Mouse (Mus musculus) embryonic facial prominence, embryonic 15.5 days (tissue): ENCODE measurements around the gene Mecom. TPM values are rescaled to one million over a fixed set of nuclear protein-coding genes. Genes with fewer than 3 reads are reported as not detected.

Experiments used
- ATAC-seq: fragments of 200-750 bp; cut with Nextera tagmentation; 2 replicates; pipeline ENCODE4 v1.8.0; 2017; ENCODE audit warnings: low read depth, moderate TSS enrichment; ENCODE audit not compliant: insufficient number of reproducible peaks, low FRiP score, low TSS enrichment
- H3K27ac ChIP-seq: fragments of 300-500 bp; sonication (generic); replicated peaks from 2 replicates; pipeline ENCODE4 v1.5.1; 2015; ENCODE audit warnings: mild to moderate bottlenecking, inconsistent platforms
- H3K27me3 ChIP-seq: fragments of 300-500 bp; sonication (generic); 2 replicates; pipeline ENCODE4 v1.6.1; 2015; ENCODE audit warnings: inconsistent platforms
- H3K36me3 ChIP-seq: fragments of 300-500 bp; sonication (generic); 2 replicates; pipeline ENCODE4 v1.6.1; 2015; ENCODE audit warnings: mild to moderate bottlenecking, inconsistent platforms
- H3K4me1 ChIP-seq: fragments of 300-500 bp; sonication (generic); 2 replicates; pipeline ENCODE4 v1.6.1; 2015; ENCODE audit warnings: inconsistent platforms
- H3K4me2 ChIP-seq: fragments of 300-500 bp; sonication (generic); replicated peaks from 2 replicates; pipeline ENCODE4 v1.6.1; 2015; ENCODE audit warnings: mild to moderate bottlenecking, inconsistent platforms
- H3K4me3 ChIP-seq: fragments of 300-500 bp; sonication (generic); replicated peaks from 2 replicates; pipeline ENCODE4 v1.5.1; 2015; ENCODE audit warnings: mild to moderate bottlenecking, inconsistent platforms
- H3K9ac ChIP-seq: fragments of 300-500 bp; sonication (generic); 2 replicates; pipeline ENCODE4 v1.6.1; 2015; ENCODE audit warnings: inconsistent platforms
- H3K9me3 ChIP-seq: fragments of 300-500 bp; sonication (generic); replicated peaks from 2 replicates; pipeline ENCODE4 v1.6.1; 2016; ENCODE audit warnings: inconsistent platforms
- WGBS: fragments of 180-500 bp; shearing (Covaris S2); methylation state at CpG from one replicate; pipeline ENCODE4 v1.1.7; 2015; 5-methylcytosine and 5-hydroxymethylcytosine counted together
- polyA plus RNA-seq: library from polyadenylated mRNA; unstranded; fragments of >200 nt; fragmentation: Nextera tagmentation; extraction: Ambion mirVana; gene quantifications from 2 replicates; pipeline ENCODE4 v1.2.1, GENCODE M21; 2015

Gene Mecom
- polyA plus RNA-seq, 1 experiment from 2014 or later, result 8.8 TPM

DNA sequence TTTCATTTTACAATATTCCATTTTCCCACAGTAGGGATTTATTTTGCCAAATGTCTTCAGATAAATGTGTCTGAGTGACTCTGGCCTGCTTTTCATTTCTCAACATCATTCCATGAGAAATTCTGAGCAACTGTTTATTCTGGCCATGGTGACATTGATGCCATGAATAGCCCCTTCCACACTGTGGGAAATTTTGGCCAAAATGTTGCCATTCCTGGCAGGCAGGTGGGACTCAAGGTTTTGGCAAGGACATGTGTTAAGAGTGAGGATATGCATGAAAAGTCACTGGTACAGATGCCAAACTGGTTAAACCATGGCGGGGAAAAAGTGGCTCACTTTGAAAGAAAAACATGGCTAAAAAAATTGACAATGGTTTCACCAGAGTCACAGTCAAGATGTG, 456.4 kb downstream of the Mecom start:
- Histone ChIP-seq H3K9me3 (no peaks in the 10 kb centered on the region), H3K4me2 (no peak overlapping the region), H3K4me3 (no peak overlapping the region), H3K4me1 (no peaks in the 10 kb centered on the region), H3K27ac (no peak overlapping the region), H3K36me3 (no peaks in the 10 kb centered on the region), H3K9ac (no peak overlapping the region), H3K27me3 (no peaks in the 10 kb centered on the region)
- WGBS, result 82% methylated on average over 1 of the region's 1 CpGs
- ATAC-seq, result no peak

DNA sequence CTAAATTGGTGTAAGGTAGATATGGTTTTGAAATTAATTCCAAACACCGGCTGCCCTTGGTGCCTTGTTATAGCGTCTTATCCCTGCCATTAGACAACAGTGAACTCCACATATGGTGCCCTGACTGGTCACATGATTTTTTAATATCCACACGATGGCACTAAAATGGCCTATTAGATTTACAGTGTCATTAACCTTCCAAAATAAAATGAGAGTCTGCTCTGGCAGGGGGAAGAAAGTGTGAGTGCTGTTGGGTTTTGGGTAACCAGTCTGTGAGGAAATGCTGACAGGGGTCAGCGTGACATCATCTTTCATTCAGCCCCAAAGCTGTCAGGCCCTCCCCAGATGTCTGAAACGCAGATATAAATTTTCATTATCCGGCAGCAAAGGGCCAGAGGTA, 461.7 kb downstream of the Mecom start:
- WGBS, result 72% methylated on average over 6 of the region's 6 CpGs
- no peak overlapping the region for H3K4me2 ChIP-seq

DNA sequence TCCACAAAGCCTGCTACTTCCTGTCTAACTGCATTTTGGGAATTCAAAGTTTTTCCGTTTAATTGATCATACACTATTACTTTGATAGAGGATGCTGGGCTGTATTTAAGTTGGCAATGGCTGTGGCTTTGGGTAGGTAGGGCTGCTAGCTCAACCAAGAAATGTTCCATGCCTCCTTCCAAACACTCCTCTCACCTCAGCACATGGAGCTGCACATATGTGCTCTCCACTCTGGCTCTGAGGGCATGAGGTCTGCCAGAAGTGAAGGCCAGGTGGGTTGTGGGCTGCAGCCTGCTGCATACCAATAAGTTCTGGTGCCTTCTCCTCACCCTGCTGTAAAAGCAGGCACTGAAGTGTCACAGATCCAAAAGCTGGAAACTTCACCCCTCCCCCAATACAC, 464.0 kb downstream of the Mecom start:
- Histone ChIP-seq H3K27me3 (no peaks in the 10 kb centered on the region), H3K9me3 (no peaks in the 10 kb centered on the region), H3K4me3 (no peak overlapping the region), H3K9ac (no peak overlapping the region), H3K27ac (no peak overlapping the region), H3K4me1 (0 out of 2 replicates have a peak, but pooled peaks cover 2% of the 10 kb centered on the region), H3K4me2 (no peak overlapping the region), H3K36me3 (no peaks in the 10 kb centered on the region)
- WGBS, result 58% methylated on average over 1 of the region's 1 CpGs
- no peak for ATAC-seq

More for the DNA sequence above, 461.7 kb downstream of the Mecom start:
- ATAC-seq, result no peak
- no peak overlapping the region for H3K9ac ChIP-seq
- H3K36me3 ChIP-seq, result no peaks in the 10 kb centered on the region
- no peak overlapping the region for H3K4me3 ChIP-seq
- H3K4me1 ChIP-seq, result no peaks in the 10 kb centered on the region
- H3K27ac ChIP-seq, result no peak overlapping the region
- no peaks in the 10 kb centered on the region for H3K9me3 ChIP-seq
- no peaks in the 10 kb centered on the region for H3K27me3 ChIP-seq

DNA sequence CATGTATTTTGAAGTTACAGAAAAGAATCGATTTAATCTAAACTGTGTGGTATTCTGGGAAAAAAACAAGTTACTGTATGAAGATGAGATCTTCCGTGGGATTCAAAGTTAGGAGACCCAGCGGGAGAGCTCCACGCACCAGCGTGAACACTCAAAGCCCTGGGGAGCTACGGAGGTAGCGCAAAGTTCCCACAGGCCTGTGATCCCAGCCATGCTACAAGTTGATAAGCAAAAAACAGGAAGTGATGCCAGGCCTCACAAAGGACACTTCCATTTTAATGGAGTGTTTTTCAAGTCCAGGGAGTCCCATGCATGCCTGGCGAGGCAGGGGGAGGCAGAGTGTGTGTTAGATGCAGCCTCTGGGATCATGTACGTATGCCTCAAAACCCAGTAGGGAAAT, 464.5 kb downstream of the Mecom start:
- Histone ChIP-seq H3K27me3 (no peaks in the 10 kb centered on the region), H3K4me2 (no peak overlapping the region), H3K27ac (no peak overlapping the region), H3K36me3 (no peaks in the 10 kb centered on the region), H3K9ac (no peak overlapping the region), H3K9me3 (no peaks in the 10 kb centered on the region), H3K4me1 (0 out of 2 replicates have a peak, but pooled peaks cover 2% of the 10 kb centered on the region), H3K4me3 (no peak overlapping the region)
- 86% methylated on average over 9 of the region's 9 CpGs for WGBS
- ATAC-seq, result no peak

DNA sequence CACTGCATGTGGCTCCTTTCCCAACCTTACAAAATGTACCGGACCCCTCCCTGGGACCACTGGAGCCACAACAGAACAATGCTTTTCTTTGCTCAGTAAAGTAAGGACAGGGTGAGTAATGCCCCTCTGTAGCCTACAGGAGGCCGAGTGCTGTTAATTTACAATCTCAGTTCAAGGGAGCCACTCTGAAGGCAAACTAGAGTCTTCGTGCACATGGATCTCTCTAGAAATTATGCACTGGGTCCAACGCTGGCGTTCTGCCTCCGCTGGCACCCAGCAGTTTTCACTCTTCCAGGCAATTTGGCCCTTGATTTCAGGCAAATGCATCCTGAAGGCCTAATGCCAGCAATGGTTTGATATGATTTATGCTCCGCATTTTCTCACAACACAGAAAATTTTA, 467.0 kb downstream of the Mecom start:
- no peaks in the 10 kb centered on the region for H3K9me3 ChIP-seq
- no peak overlapping the region for H3K4me2 ChIP-seq
- H3K27ac ChIP-seq, result no peak overlapping the region
- ATAC-seq, result no peak
- no peak overlapping the region for H3K4me3 ChIP-seq
- H3K27me3 ChIP-seq, result no peaks in the 10 kb centered on the region
- 79% methylated on average over 7 of the region's 7 CpGs for WGBS
- 0 out of 2 replicates have a peak, but pooled peaks cover 2% of the 10 kb centered on the region for H3K4me1 ChIP-seq
- H3K36me3 ChIP-seq, result no peaks in the 10 kb centered on the region
- no peak overlapping the region for H3K9ac ChIP-seq

DNA sequence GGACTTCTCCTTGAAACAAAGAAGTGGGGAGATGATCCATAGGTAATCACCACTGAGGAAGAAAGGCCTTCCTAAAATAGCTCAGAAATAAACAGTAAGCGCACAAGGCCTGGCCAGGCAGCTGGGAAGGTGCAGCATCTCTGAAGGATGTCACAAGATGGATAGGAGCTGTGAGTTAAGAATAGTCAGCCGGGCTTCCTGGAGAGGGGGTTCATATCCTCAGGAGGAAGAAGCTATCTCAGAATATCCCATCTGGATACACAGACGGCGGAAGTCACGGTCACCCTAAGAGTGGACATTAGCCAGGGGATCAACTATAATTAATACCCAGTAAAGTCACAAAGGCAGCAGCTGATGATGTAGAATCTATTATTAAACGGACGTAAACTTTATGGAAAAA, 471.3 kb downstream of the Mecom start:
- Histone ChIP-seq H3K4me2 (no peak overlapping the region), H3K36me3 (no peaks in the 10 kb centered on the region), H3K9ac (no peak overlapping the region), H3K4me3 (no peak overlapping the region), H3K4me1 (0 out of 2 replicates have a peak, but pooled peaks cover 2% of the 10 kb centered on the region), H3K27me3 (no peaks in the 10 kb centered on the region), H3K9me3 (no peaks in the 10 kb centered on the region), H3K27ac (no peak overlapping the region)
- WGBS, result 84% methylated on average over 7 of the region's 7 CpGs
- ATAC-seq, result no peak

DNA sequence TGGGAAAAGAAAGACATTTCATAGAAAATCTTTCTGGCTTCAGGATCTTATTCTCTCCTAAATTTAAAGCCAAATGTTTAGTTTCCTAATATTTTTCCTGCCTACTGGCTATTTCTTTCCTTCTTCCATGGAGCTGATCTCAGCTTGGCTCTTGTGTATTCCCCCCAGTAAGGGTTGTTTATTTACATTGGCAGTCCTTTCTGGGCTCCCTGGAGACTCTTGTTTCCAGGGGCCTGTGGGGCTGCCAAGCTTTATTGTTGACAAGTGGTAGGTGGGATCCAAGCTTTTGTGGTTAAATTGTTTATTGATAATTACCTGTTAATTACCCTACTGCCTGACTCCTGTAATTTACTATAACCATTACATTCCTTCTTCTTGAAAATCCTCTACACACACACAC, 476.5 kb downstream of the Mecom start:
- Histone ChIP-seq H3K27ac (no peak overlapping the region), H3K9ac (no peak overlapping the region), H3K36me3 (no peaks in the 10 kb centered on the region), H3K4me3 (no peak overlapping the region), H3K9me3 (no peaks in the 10 kb centered on the region), H3K4me1 (no peaks in the 10 kb centered on the region), H3K27me3 (no peaks in the 10 kb centered on the region), H3K4me2 (no peak overlapping the region)
- ATAC-seq, result no peak

DNA sequence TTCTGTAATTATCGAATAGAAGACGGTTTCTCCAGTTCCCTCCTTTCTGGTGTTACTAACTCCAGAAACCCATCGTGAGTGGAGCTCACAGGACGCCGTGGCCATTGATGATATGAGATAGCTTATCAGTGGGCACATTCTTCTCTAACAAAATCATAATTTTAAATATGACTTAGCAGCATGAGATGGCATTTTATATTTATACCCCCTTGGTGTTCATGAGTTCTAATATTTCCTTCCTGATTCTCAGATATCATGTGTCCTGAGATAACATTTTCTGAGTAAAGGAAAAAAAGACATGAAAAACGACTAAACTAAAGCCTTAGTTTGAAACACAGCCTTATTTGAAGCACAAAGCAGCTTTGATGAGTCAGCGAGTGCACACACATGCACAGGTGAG, 481.3 kb downstream of the Mecom start:
- ATAC-seq, result no peak
- no peaks in the 10 kb centered on the region for H3K36me3 ChIP-seq
- H3K9ac ChIP-seq, result no peak overlapping the region
- H3K4me3 ChIP-seq, result no peak overlapping the region
- H3K27me3 ChIP-seq, result no peaks in the 10 kb centered on the region
- no peaks in the 10 kb centered on the region for H3K9me3 ChIP-seq
- 74% methylated on average over 7 of the region's 7 CpGs for WGBS
- no peak overlapping the region for H3K4me2 ChIP-seq
- no peaks in the 10 kb centered on the region for H3K4me1 ChIP-seq
- H3K27ac ChIP-seq, result no peak overlapping the region

DNA sequence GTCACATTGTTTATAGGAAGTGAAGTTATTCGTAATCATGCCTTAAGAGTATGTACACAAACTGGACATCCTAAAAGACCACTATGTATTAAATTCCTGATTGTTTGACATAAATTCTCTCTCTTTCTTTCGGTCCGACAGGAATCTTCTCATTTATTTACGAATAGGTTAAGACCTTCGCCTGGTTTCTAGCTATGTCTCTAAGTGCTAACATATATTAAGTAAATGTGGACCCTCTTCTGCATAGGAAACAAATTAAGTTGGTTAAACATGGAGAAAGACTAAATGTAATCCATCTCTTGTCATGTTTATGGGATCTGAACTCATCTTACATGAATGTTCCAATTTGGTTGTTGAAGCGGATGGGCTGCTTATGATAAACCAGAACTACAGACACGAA, 487.8 kb downstream of the Mecom start:
- no peaks in the 10 kb centered on the region for H3K9me3 ChIP-seq
- no peaks in the 10 kb centered on the region for H3K36me3 ChIP-seq
- ATAC-seq, result no peak
- H3K4me2 ChIP-seq, result no peak overlapping the region
- H3K27ac ChIP-seq, result no peak overlapping the region
- no peaks in the 10 kb centered on the region for H3K4me1 ChIP-seq
- no peaks in the 10 kb centered on the region for H3K27me3 ChIP-seq
- no peak overlapping the region for H3K4me3 ChIP-seq
- 88% methylated on average over 7 of the region's 7 CpGs for WGBS
- no peak overlapping the region for H3K9ac ChIP-seq

DNA sequence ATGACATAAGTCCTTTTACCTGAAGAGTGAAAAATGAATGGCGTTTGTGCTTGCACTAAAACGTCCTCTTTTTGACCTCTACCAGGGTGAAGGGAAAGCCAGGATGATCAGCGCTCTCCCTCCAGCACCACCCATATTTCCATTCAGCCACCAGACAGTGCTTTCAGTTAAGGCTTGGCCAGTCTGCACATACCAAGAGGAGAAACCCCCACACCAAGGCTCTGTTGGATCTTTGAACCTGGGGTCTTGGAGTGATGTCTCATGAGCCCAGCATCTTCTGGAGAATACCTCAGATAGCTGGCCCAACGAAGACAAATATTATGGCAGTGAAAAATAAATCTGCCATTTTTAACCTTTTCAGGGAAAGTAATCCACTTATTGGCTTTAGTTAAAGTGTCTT, 488.2 kb downstream of the Mecom start:
- Histone ChIP-seq H3K9ac (no peak overlapping the region), H3K27ac (no peak overlapping the region), H3K36me3 (no peaks in the 10 kb centered on the region), H3K4me1 (no peaks in the 10 kb centered on the region), H3K4me3 (no peak overlapping the region), H3K4me2 (no peak overlapping the region), H3K27me3 (no peaks in the 10 kb centered on the region), H3K9me3 (no peaks in the 10 kb centered on the region)
- WGBS, result 77% methylated on average over 4 of the region's 4 CpGs
- ATAC-seq, result no peak

DNA sequence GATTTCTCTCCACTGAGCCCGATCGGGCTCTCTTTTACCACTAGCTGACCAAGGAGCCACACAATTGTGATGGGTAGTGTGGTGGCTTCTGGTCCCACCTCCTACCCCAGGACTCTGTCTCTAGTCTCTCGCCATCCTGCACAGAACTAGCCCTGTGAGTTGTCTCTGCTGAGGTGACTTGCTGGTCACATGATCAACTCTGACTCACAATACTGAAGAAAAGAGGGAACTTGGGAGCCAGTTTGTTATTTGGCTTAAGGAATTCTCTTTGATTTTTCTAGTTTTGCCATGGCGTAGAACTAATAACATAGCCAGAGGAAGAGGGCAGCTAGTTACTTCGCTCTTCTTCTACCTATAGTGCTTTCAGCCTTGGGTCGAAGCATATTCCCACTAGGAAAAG, 496.5 kb downstream of the Mecom start:
- ATAC-seq, result no peak
- Histone ChIP-seq H3K4me3 (no peak overlapping the region), H3K36me3 (no peaks in the 10 kb centered on the region), H3K9ac (no peak overlapping the region), H3K27ac (no peak overlapping the region), H3K9me3 (no peaks in the 10 kb centered on the region), H3K4me1 (no peaks in the 10 kb centered on the region), H3K4me2 (no peak overlapping the region), H3K27me3 (no peaks in the 10 kb centered on the region)
- WGBS, result 93% methylated on average over 6 of the region's 6 CpGs

DNA sequence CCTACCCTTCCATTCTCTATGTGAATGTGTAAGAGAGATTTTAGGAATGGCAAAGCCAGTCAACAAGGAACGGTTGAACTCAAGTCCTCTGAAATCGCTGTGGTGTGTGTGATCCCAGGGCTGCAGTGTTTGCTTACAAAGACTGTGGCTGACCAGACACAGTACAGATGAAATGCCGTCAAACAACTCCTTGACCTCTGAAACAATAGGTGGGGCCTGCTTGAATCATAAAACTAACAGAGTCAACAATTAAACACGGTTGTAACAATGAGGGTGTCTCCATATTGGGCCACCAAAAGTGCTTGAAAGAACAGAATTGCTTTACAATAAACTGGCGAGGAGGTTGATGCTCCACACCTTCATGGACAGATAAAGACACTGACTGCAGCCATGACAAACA, 497.0 kb downstream of the Mecom start:
- H3K4me3 ChIP-seq, result no peak overlapping the region
- no peak overlapping the region for H3K4me2 ChIP-seq
- H3K4me1 ChIP-seq, result no peaks in the 10 kb centered on the region
- WGBS, result 82% methylated on average over 5 of the region's 5 CpGs
- no peak overlapping the region for H3K27ac ChIP-seq
- H3K36me3 ChIP-seq, result no peaks in the 10 kb centered on the region
- H3K9ac ChIP-seq, result no peak overlapping the region
- no peaks in the 10 kb centered on the region for H3K9me3 ChIP-seq
- no peak for ATAC-seq
- H3K27me3 ChIP-seq, result no peaks in the 10 kb centered on the region
